Mouse (Mus musculus): ENCODE measurements around the gene Dnajb12.
"Not testable (repeated sequence)": the region's sequence is repeated elsewhere in the genome, so short reads cannot be mapped to it uniquely, and the experiment has no call there.

Dnajb12 gene

DNA sequence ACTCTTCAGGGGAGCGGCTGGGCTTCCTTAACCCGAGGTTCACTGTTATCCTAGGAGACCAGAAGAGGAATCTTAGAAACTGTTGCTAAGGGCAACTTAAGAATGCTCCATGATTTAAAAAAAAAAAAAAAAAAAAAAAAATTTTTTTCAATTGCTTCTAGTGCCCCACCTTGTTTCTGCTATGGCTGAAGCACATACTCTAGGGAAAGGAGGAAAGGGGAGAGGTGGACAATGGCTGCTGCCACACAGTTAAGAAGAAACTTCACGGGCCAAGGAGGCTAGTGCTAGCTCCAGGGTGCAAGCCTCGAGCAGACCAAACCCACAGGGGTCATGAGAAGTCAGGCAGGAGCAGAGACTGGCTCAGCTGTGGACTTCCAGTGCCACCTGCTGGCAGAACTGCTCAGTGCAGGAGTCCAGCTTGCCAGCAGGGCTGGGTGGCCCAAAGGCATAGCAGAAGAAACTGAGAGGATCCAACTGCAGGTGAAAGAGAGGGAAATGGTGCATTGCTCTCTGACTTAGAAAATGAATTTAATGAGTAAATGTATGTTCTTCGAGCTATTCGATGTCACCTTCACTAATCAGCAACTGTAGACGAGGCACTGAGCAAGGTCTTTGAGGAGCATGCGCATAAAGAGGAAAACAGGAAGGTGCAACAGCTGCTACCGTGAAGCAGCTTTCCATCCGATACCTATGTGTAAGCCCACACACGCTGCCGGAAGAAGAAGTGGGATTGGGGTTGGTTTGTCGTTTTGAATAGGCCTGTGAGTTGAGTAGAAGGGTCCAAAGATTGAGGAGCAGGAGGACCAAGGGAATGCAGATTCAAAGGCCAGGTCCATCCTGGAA is 14.3 kb upstream of the Dnajb12 start:
- in situ Hi-C loops (cut with MboI; ENCODE audit: low pct_unique_long_range_greater_than_20kb in 1 of 2, low sequenced_read_pairs in 2 of 2, unreplicated experiment in 1 of 2): no loop called here

DNA sequence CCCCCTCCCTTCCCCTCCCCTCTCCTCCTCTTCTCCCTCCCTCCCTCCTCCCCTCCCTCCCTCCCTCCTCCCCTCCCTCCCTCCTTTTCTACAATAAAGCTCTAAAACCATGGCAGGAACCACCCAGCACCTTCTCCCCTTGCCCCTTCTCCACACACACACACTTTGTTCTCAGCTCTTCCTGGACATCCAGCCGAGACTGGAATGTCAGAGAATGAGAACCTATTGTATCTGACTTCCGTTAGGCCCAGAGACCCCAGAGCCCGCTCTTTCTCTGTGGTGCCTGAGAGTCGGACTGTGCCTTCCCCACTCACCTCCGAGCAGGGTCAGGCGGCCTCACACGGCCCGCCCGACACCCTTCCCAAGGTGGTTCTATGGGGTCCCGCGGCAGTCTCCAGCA is 11.1 kb upstream of the Dnajb12 start:
- in situ Hi-C loops (cut with MboI; ENCODE audit: low pct_unique_long_range_greater_than_20kb in 1 of 2, low sequenced_read_pairs in 2 of 2, unreplicated experiment in 1 of 2): no loop called here

DNA sequence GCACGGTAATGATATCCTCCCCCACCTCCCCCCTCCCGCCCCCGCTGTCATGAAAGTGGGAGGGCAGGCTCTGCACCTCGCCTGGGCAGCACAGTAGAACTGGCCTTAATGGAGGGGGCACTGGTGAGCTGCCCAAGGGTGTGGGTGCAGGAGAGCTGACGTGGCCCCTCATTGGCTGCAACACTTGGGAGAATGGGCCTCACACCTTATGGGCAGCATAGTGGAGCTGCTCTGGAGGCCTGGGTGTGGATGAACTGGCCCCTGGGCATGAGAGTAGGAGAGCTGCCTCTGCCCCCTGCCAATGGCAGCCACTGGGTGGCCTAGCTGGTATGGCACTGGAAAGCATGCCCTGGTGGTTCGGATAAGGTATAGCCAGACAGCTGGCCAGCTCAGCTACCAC is 9.3 kb upstream of the Dnajb12 start:
- in situ Hi-C loops (cut with MboI; ENCODE audit: low pct_unique_long_range_greater_than_20kb in 1 of 2, low sequenced_read_pairs in 2 of 2, unreplicated experiment in 1 of 2): no loop called here

DNA sequence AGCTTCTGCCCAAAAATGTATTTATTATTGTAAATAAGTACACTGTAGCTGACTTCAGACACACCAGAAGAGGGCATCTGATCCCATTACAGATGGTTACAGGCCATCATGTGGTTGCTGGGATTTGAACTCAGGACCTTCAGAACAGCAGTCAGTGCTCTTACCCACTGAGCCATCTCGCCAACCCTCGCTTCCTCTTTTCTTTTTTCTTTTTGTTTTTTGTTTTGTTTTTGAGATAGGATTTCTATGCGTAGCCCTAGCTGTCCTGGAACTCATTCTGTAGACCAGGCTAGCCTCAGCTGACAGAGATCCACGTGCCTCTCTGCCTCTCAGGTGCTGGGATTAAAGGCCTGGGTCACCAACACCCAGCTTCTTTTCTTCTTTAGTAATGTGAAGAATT is 6.7 kb upstream of the Dnajb12 start:
- in situ Hi-C loops (cut with MboI; ENCODE audit: low pct_unique_long_range_greater_than_20kb in 1 of 2, low sequenced_read_pairs in 2 of 2, unreplicated experiment in 1 of 2): not testable (repeated sequence)

DNA sequence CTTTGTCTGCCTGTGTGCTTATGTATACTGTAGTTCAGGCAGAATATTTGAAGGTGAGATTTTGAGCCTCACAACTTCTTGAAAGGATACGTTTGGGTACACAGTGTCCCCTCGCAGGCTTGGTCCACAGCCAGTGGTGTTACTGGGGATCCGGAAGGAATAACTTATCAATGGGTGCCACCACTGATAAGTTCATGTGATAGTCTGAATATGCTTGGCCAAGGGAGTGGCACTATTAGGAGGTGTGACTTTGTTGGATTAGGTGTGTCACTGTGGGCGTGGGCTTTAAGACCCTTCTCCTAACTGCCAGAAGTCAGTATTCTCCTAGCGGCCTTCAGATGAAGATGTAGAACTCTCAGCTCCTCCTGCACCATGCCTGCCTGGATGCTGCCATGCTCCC is 6.2 kb upstream of the Dnajb12 start:
- in situ Hi-C loops (cut with MboI; ENCODE audit: low pct_unique_long_range_greater_than_20kb in 1 of 2, low sequenced_read_pairs in 2 of 2, unreplicated experiment in 1 of 2): no loop called here

DNA sequence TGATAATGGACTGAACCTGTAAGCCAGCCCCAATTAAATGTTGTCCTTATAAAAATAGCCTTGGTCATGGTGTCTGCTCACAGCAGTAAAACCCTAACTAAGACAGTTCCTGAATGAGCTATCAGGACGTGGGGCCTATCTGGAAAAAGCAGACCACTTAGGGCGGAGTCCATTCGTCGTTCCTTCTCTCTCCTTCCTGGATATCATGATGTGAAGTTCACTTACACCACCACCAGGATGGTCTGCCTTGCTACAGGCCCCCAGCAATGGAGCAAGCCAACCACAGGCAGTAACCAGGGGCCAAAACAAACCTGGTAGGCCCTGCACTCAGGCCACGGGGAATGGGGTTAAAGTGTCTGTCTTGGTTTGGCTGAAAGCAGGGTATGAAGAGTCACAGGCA is 5.7 kb upstream of the Dnajb12 start:
- in situ Hi-C loops (cut with MboI; ENCODE audit: low pct_unique_long_range_greater_than_20kb in 1 of 2, low sequenced_read_pairs in 2 of 2, unreplicated experiment in 1 of 2): no loop called here

DNA sequence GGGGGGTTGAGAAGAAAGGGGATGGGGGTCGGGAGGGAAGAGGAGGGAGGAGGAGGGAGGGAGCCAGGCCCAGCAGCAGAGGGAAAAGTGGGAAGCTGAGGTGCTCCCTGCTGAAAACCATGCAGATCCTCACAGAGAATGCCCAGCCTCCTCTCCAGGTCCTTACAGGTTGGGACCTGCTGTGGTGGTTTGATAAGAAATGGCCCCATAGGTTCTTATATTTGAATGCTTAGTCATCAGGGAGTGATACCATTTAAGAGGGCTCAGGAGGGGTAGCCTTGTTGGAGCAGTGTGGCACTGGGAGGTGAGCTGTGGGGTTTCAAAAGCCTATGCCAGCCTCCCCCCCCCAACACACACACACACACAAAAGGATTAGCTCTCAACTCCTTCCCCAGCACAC is 4.0 kb upstream of the Dnajb12 start:
- in situ Hi-C loops (cut with MboI; ENCODE audit: low pct_unique_long_range_greater_than_20kb in 1 of 2, low sequenced_read_pairs in 2 of 2, unreplicated experiment in 1 of 2): no loop called here

DNA sequence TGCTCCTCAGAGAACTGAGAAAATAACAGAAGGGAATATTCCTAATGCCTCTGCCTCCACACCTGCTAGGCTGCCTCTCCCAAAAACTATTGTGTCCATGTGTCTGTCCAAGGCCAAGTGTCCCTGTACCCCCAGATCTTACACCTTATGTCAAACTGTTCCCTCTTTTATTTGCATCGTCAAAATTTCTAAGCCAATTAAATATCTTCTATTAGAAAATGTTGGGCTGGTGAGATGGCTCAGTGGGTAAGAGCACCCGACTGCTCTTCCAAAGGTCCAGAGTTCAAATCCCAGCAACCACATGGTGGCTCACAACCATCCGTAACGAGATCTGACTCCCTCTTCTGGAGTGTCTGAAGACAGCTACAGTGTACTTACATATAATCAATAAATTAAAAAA is 2.7 kb upstream of the Dnajb12 start:
- in situ Hi-C loops (cut with MboI; ENCODE audit: low pct_unique_long_range_greater_than_20kb in 1 of 2, low sequenced_read_pairs in 2 of 2, unreplicated experiment in 1 of 2): not testable (repeated sequence)

DNA sequence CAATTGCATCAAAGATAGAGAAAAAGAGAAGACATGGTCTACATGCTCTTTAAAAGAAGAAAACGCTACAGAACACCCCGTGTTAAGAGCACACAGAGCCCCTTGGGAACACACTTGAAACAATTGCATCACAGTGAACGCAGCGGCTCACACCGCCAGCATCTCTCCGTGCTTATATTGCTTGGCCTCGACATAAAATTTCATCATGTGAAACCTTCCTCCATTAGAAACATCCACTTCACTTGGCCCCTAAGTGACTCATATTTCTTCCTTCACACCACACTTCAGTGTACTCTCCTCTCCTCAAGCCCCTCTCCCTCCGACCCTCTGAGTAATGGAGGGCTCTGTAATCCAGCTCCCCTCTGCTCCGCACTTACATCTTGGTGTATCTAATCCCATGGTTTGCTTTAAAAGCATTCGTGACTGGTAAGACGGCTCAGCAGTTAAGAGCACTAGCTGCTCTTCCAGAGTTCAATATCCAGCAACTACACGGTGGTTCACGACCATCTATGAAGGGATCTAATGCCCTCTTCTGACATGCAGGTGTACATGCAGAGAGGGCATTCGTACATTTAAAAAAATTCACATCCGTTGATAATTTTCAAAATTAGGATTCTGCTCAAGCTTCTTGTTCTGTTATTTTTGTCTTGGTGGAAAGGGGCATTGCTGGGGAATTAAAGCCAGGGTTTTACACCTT is 1.8 kb upstream of the Dnajb12 start:
- in situ Hi-C loops (cut with MboI; ENCODE audit: low pct_unique_long_range_greater_than_20kb in 1 of 2, low sequenced_read_pairs in 2 of 2, unreplicated experiment in 1 of 2): no loop called here

DNA sequence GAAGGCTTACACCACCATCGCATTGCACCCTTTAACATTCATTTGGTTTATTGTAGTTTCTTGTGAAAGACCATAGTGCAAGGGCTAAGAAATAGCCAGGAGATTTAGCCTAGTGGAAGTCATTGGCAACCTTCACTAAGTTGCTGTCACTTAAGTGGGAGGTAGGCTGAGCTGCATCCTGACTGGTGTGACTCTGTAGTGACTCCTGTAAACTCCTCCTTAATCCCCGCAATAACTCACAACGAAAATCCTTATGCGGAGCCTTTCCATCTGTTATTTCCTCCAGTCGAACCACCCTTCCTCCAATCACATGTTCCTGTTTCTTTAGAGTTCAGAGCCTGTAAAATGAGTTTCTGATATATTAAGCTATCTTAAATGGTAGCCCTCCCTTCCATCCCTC is 533 bp upstream of the Dnajb12 start:
- in situ Hi-C loops (cut with MboI; ENCODE audit: low pct_unique_long_range_greater_than_20kb in 1 of 2, low sequenced_read_pairs in 2 of 2, unreplicated experiment in 1 of 2): no loop called here

DNA sequence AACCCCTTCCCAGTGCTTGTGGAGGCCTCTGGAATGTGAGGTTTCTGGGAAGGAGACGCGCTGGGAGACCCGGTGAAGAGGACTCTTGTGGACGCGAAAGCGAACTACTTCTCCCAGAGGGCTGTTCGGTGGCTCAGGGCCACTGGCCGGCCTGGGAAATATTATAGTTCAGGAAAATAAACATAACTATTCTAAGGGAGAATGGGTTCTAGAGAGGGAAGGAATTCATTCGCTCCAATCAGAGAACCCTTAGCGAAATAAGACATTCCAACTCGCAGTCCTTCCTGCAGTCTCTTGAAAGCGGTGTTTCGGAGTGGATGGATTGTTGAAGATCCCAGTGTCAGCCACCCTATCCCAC is 652 bp downstream of the Dnajb12 start:
- in situ Hi-C loops (cut with MboI; ENCODE audit: low pct_unique_long_range_greater_than_20kb in 1 of 2, low sequenced_read_pairs in 2 of 2, unreplicated experiment in 1 of 2): no loop called here

DNA sequence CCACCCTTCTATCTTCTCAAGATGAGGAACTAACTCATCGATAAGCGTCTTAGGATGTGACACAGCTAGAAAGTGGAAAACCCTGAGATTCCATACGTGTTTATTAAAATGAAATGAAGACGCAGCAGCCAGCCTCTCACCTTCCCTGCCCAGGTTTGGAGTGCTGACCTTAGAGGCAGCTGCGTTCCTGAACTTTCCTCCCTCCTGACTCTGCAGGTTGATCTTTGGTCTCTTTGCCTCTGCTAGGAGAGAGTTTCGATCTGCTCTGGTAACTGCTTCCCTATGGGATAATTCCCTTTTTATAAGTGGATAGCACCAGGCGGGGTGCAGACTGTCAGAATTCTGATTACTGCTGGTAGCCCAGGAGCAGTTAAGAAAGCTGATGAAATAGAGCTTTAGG is 1.5 kb downstream of the Dnajb12 start:
- in situ Hi-C loops (cut with MboI; ENCODE audit: low pct_unique_long_range_greater_than_20kb in 1 of 2, low sequenced_read_pairs in 2 of 2, unreplicated experiment in 1 of 2): no loop called here

DNA sequence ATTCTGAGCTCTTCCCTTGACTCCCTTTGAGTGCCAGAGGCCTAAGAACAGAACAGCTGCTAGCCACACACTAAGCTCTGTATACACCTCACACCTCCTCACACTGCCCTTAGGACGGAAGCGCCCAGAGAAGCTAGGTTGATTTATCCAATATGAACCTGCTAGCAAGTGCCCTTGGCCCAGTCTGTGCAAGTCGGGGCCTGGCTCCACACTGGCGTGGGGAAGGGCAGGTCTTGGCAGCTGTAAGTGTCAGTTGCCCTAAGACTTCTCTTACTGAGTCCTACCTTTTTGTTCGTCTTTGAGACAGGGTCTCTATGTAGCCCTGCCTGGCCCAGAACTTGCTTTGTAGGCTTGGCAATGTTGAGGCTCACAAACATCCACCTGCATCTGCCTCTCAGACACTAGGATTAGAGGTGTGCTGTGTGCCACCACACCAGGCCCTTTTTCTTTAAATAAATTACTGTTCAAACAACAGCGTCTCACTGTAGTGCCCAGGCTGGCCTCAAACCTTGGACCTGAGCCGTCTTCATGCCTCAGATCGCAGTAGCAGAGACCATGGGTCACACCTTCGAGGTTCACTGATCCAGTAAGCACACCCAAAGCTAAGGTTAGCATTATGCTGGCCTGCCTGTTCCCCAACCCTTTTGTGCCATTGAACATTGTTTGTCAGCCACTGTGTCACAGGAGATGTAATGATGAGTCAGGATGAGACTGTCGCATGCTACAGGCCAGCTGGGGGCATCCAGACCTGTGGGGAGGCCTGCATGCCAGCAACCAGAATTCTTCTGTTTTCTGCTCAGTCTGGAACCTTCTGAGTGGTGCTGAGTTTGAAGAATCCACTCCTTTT is 5.2 kb downstream of the Dnajb12 start:
- in situ Hi-C loops (cut with MboI; ENCODE audit: low pct_unique_long_range_greater_than_20kb in 1 of 2, low sequenced_read_pairs in 2 of 2, unreplicated experiment in 1 of 2): no loop called here

DNA sequence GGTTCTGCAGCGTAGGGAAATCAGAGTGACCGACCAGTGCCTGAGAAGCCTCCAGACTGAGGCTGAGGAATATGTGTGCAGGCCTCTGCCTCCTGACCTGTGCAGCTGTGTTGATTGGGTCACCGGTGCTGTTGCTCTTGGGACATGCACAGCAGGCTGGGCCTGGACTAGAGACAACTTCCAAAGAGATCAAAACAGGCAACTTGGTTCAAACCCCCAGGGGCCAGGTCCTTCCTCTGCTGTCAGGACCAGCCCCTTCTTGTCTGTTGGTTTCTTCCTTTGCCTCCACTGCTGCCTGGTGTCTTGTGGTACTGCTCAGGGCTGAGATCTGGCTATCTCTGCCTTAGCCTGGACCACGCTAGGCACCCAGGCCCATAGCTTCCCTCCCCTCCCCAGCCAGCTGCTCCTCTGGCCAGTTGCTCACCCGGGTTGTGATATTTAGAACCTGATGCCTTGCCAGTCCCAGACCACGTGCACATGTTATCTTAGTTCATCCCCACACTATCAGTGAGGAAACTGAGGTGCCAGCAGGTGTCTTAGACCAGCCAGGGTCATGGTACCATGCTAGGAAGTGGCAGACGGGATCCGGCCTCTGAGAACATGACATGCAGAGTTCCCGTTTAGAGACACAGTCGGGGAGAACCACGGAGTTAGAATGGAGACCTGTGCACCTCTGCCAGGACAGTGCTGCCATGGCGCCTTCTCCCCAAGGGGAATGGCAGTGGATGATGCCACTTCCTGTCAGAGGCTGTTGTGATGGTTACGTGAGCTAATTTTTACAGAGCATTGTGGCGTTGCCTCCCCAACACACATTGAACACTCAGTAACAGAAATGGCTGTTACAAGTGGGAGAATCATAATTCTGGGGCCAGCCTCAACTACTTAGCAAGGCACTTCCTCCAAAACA is 6.1 kb downstream of the Dnajb12 start:
- in situ Hi-C loops (cut with MboI; ENCODE audit: low pct_unique_long_range_greater_than_20kb in 1 of 2, low sequenced_read_pairs in 2 of 2, unreplicated experiment in 1 of 2): no loop called here

DNA sequence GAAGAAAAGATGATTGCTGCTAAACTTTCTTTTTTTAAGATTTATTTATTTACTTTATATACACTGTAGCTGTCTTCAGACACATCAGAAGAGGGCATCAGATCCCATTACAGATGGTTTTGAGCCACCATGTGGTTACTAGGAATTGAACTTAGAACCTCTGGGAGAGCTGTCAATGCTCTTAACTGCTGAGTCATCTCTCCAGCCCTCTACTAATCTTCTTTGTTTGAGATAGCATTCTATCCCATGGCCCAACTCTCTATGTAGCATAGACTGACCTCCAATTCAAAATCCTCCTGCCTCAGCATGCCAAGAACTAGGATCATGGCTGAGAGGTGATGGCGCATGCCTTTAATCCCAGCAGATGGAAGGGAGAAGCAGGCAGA is 6.7 kb downstream of the Dnajb12 start:
- in situ Hi-C loops (cut with MboI; ENCODE audit: low pct_unique_long_range_greater_than_20kb in 1 of 2, low sequenced_read_pairs in 2 of 2, unreplicated experiment in 1 of 2): no loop called here

DNA sequence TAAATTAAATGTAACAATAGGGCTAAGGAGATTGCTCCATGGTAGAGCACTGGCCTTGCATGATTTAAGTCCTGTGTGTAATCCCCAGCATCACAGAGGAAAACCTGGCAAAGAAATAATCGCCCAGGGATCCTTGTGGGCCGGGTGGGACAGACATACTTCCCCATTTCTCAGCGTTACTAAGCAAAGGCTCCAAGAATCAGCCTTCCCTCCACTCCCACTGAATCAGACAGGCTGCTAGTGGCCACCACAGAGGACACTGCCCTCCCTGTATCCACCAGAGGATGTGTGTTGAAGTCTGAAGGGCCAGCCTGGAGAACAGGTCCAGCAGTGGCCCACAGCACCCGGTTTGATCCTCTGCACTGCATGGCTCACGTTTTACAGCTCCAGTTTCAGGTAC is 8.1 kb downstream of the Dnajb12 start:
- in situ Hi-C loops (cut with MboI; ENCODE audit: low pct_unique_long_range_greater_than_20kb in 1 of 2, low sequenced_read_pairs in 2 of 2, unreplicated experiment in 1 of 2): no loop called here

DNA sequence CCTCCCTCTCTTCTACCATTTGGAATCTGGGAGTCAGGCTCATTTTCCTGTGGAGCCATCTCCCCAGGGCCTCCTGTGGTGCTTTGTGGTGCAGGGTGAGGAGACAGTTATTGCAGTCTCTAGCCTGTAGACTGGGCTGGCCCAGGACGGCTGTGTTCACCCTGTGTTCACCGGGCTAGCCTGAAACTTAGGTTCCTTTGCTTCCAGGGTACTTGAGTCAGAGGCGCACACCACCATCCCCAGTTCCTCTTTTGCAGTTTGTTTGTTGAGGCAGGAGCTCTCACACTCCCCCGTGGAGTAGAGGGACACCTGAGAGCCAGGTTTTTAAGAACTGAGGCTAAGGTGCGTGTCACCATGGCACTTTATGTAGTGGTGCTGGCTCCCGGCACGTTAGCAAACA is 10.0 kb downstream of the Dnajb12 start:
- in situ Hi-C loops (cut with MboI; ENCODE audit: low pct_unique_long_range_greater_than_20kb in 1 of 2, low sequenced_read_pairs in 2 of 2, unreplicated experiment in 1 of 2): no loop called here

DNA sequence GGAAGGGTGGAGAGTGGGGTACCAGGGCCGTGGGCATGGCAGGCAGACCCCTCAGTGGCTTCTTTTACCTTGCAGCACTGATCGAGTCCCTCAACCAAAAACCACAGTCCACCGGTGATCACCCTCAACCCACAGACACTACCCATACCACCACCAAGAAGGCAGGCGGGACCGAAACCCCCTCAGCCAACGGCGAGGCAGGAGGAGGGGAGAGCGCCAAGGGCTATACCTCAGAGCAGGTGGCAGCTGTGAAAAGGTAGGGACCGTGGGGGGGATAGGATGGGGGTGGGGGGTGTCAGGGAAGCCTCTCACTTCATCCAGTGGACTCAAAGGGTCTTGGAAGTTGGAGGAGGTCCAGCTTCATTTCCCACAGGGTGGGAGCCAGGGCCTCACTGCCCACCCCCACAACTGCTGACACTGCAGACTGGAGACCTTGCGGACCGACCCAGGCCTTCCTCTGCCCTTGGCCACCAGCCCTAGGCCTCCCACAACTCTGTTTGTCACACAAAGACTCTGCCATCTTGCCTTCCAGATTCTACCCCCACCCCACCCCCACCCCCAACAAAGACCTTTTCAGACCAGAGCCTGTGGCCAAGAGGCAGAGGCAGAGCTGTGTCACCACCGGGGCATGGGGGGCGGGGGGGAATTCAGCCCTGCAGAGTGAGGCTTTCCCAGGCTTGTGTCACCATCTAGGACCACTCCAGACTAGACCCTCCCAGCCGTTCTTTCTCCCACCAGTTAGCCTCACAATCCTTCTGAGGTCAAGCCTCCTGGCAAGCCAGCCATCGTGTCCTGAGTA is 10.8 kb downstream of the Dnajb12 start:
- in situ Hi-C loops (cut with MboI; ENCODE audit: low pct_unique_long_range_greater_than_20kb in 1 of 2, low sequenced_read_pairs in 2 of 2, unreplicated experiment in 1 of 2): no loop called here
